ENCODE assay signal across 33 mouse cellular contexts in the genomic region with DNA sequence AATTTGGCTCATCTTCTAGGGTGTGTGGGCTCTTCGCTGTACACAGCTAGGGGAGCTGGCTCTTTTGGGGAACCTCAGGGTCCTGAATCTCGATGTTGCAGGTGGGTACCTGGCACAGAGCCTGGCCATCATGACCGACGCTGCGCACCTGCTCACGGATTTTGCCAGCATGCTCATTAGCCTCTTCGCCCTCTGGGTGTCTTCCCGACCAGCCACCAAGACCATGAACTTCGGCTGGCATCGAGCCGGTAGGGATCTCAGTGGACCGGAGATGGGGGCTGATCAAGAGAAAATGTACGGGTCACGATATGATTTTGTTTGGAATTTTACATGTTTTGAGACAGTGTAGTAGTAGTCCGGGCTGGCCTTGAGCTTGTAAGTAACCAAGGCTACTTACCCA. TPM values are rescaled to one million over a fixed set of nuclear protein-coding genes. Genes with fewer than 3 reads are reported as not detected.
"Had no signal": no experiment of that assay in that cellular context is flagged by ENCODE, and none has a peak within 500 bp of the region (broad histone marks: within the 10 kb centered on the region; RNA-seq: fewer than 3 reads in every experiment).

No protein-coding gene starts in this region.

- H3K36me3 ChIP-seq: limb, embryonic 10.5 days; limb, embryonic 12.5 days; limb, embryonic 13.5 days; limb, embryonic 15.5 days; liver, embryonic 12.5 days; liver, embryonic 13.5 days; liver, embryonic 15.5 days; lung, embryonic 15.5 days; midbrain, embryonic 10.5 days; midbrain, embryonic 12.5 days; midbrain, embryonic 13.5 days; midbrain, embryonic 15.5 days had no signal

- DNase-seq: left cerebral cortex, postnatal 4 days; liver; liver, embryonic 13.5 days; liver, postnatal 0 days; lung, adult 18-20 months; lung, adult 2 months; lung, embryonic 14.5 days; lung, postnatal 10 days; lung, postnatal 14 days; lung, postnatal 36 days; lung, postnatal 4 days; midbrain, embryonic 14.5 days had no signal

- H3K9me3 ChIP-seq: limb, embryonic 10.5 days; limb, embryonic 13.5 days; limb, embryonic 15.5 days; liver, embryonic 12.5 days; liver, embryonic 13.5 days; liver, embryonic 15.5 days; lung, embryonic 15.5 days; midbrain, embryonic 10.5 days; midbrain, embryonic 12.5 days; midbrain, embryonic 13.5 days; midbrain, embryonic 15.5 days had no signal

- H3K27ac ChIP-seq: limb, embryonic 10.5 days; limb, embryonic 12.5 days; limb, embryonic 13.5 days; limb, embryonic 15.5 days; liver, embryonic 12.5 days; liver, embryonic 13.5 days; liver, embryonic 14.5 days; liver, embryonic 15.5 days; lung, embryonic 15.5 days; macrophage; midbrain, embryonic 10.5 days; midbrain, embryonic 12.5 days; midbrain, embryonic 13.5 days; midbrain, embryonic 15.5 days had no signal

- H3K4me2 ChIP-seq: limb, embryonic 12.5 days; limb, embryonic 13.5 days; limb, embryonic 15.5 days; liver, embryonic 11.5 days; liver, embryonic 12.5 days; liver, embryonic 13.5 days; liver, embryonic 15.5 days; lung, embryonic 14.5 days; lung, embryonic 15.5 days; midbrain, embryonic 11.5 days; midbrain, embryonic 12.5 days; midbrain, embryonic 13.5 days; midbrain, embryonic 15.5 days had no signal

- ATAC-seq: liver, embryonic 12.5 days; liver, postnatal 0 days; lung, postnatal 0 days; midbrain, embryonic 13.5 days; midbrain, embryonic 15.5 days; midbrain, embryonic 16.5 days had no signal

- H3K4me3 ChIP-seq: limb, embryonic 10.5 days; limb, embryonic 12.5 days; limb, embryonic 13.5 days; limb, embryonic 15.5 days; liver, embryonic 12.5 days; liver, embryonic 13.5 days; liver, embryonic 15.5 days; lung, embryonic 15.5 days; megakaryocyte, embryonic 14.5 days; midbrain, embryonic 10.5 days; midbrain, embryonic 12.5 days; midbrain, embryonic 13.5 days; midbrain, embryonic 15.5 days; myocyte had no signal

- H3K9ac ChIP-seq: limb, embryonic 12.5 days; limb, embryonic 13.5 days; limb, embryonic 15.5 days; liver, embryonic 12.5 days; liver, embryonic 13.5 days; liver, embryonic 14.5 days; liver, embryonic 15.5 days; liver, postnatal 0 days; lung, embryonic 14.5 days; lung, embryonic 15.5 days; midbrain, embryonic 12.5 days; midbrain, embryonic 13.5 days; midbrain, embryonic 15.5 days had no signal

RNA-seq across cellular contexts. Expression of gene Slc30a2, which starts 2.8 kb away (rescaled TPM):
- polyA plus RNA-seq: limb, embryonic 10.5 days; limb, embryonic 11.5 days; liver, adult 2 months; liver, embryonic 11.5 days; liver, embryonic 12.5 days; liver, embryonic 13.5 days; liver, postnatal 0 days; macrophage; midbrain, embryonic 11.5 days; midbrain, embryonic 14.5 days had no signal

RNA-seq across cellular contexts. Expression of gene Trim63, which starts 30.9 kb away (rescaled TPM):
- polyA plus RNA-seq: liver, adult 2 months; lung, embryonic 14.5 days; macrophage; midbrain, embryonic 11.5 days had no signal
